Mouse (Mus musculus): ENCODE results near the gene Prkn. TPM values are rescaled to one million over a fixed set of nuclear protein-coding genes. Genes with fewer than 3 reads are reported as not detected.
"Not testable (repeated sequence)": the region's sequence is repeated elsewhere in the genome, so short reads cannot be mapped to it uniquely, and the experiment has no call there.

Gene Prkn
- total RNA-seq, 2 experiments from 2014 or later: 10.6 to 10.8 TPM

GRCm38 (mm10) chr17:11117508-11117907 is 277.3 kb downstream of the Prkn start:
- DNase-seq: no peak
- intact Hi-C loops (cut with DNase I): no loop called here

GRCm38 (mm10) chr17:11124048-11124447 is 283.9 kb downstream of the Prkn start:
- DNase-seq: no peak
- intact Hi-C loops (cut with DNase I): no loop called here

GRCm38 (mm10) chr17:11127217-11127616 is 287.0 kb downstream of the Prkn start:
- DNase-seq: no peak
- intact Hi-C loops (cut with DNase I): no loop called here

GRCm38 (mm10) chr17:11130919-11131318 is 290.7 kb downstream of the Prkn start:
- no peak for DNase-seq
- intact Hi-C loops (cut with DNase I): no loop called here

GRCm38 (mm10) chr17:11142321-11142720 is 302.1 kb downstream of the Prkn start:
- intact Hi-C loops (cut with DNase I): no loop called here
- DNase-seq: no peak

GRCm38 (mm10) chr17:11156119-11156518 is 315.9 kb downstream of the Prkn start:
- intact Hi-C loops (cut with DNase I): no loop called here
- DNase-seq: no peak

- intact Hi-C loops (cut with DNase I): no loop called here
- DNase-seq: peak; percentile 2 to 10
Observed at GRCm38 (mm10) chr17:11157536-11157935, 317.4 kb downstream of the Prkn start.

- no peak for DNase-seq
- intact Hi-C loops (cut with DNase I): no loop called here
Observed at GRCm38 (mm10) chr17:11161436-11161835, 321.3 kb downstream of the Prkn start.

- intact Hi-C loops (cut with DNase I): no loop called here
- no peak for DNase-seq
Observed at GRCm38 (mm10) chr17:11162770-11163169, 322.6 kb downstream of the Prkn start.

GRCm38 (mm10) chr17:11187356-11187755 is 347.2 kb downstream of the Prkn start:
- DNase-seq: no peak

GRCm38 (mm10) chr17:11188494-11188893 is 348.3 kb downstream of the Prkn start:
- intact Hi-C loops (cut with DNase I): no loop called here
- no peak for DNase-seq

More at GRCm38 (mm10) chr17:11187356-11187755, 347.2 kb downstream of the Prkn start:
- intact Hi-C loops (cut with DNase I): no loop called here

GRCm38 (mm10) chr17:11190306-11190705 is 350.1 kb downstream of the Prkn start:
- no peak for DNase-seq
- intact Hi-C loops (cut with DNase I): no loop called here

- intact Hi-C loops (cut with DNase I): no loop called here
- no peak for DNase-seq
Observed at GRCm38 (mm10) chr17:11198134-11198533, 357.9 kb downstream of the Prkn start.

GRCm38 (mm10) chr17:11209063-11209462 is 368.9 kb downstream of the Prkn start:
- DNase-seq; intact Hi-C loops (cut with DNase I): not testable (repeated sequence)

- intact Hi-C loops (cut with DNase I): no loop called here
- DNase-seq: no peak
Observed at GRCm38 (mm10) chr17:11211006-11211405, 370.8 kb downstream of the Prkn start.

GRCm38 (mm10) chr17:11211591-11211990 is 371.4 kb downstream of the Prkn start:
- intact Hi-C loops (cut with DNase I): no loop called here
- no peak for DNase-seq

- intact Hi-C loops (cut with DNase I): no loop called here
- DNase-seq: no peak
Observed at GRCm38 (mm10) chr17:11213689-11214088, 373.5 kb downstream of the Prkn start.

GRCm38 (mm10) chr17:11229011-11229410 is 388.8 kb downstream of the Prkn start:
- intact Hi-C loops (cut with DNase I): no loop called here
- no peak for DNase-seq

- DNase-seq: no peak
- intact Hi-C loops (cut with DNase I): no loop called here
Observed at GRCm38 (mm10) chr17:11229426-11229825, 389.2 kb downstream of the Prkn start.

- DNase-seq: no peak
- intact Hi-C loops (cut with DNase I): no loop called here
Observed at GRCm38 (mm10) chr17:11230604-11231395, 390.6 kb downstream of the Prkn start.

GRCm38 (mm10) chr17:11235273-11235672 is 395.1 kb downstream of the Prkn start:
- intact Hi-C loops (cut with DNase I): no loop called here
- no peak for DNase-seq

GRCm38 (mm10) chr17:11245040-11245439 is 404.9 kb downstream of the Prkn start:
- intact Hi-C loops (cut with DNase I): no loop called here
- DNase-seq: no peak

- intact Hi-C loops (cut with DNase I): no loop called here
- DNase-seq: no peak
Observed at GRCm38 (mm10) chr17:11249216-11249615, 409.0 kb downstream of the Prkn start.

Data from heart, postnatal 36 days (tissue).